Mouse (Mus musculus): Measurements from ENCODE around the gene Git2. TPM values are rescaled to one million over a fixed set of nuclear protein-coding genes. Genes with fewer than 3 reads are reported as not detected.

Gene Git2
- total RNA-seq, 1 experiment = 29.8 TPM

DNA sequence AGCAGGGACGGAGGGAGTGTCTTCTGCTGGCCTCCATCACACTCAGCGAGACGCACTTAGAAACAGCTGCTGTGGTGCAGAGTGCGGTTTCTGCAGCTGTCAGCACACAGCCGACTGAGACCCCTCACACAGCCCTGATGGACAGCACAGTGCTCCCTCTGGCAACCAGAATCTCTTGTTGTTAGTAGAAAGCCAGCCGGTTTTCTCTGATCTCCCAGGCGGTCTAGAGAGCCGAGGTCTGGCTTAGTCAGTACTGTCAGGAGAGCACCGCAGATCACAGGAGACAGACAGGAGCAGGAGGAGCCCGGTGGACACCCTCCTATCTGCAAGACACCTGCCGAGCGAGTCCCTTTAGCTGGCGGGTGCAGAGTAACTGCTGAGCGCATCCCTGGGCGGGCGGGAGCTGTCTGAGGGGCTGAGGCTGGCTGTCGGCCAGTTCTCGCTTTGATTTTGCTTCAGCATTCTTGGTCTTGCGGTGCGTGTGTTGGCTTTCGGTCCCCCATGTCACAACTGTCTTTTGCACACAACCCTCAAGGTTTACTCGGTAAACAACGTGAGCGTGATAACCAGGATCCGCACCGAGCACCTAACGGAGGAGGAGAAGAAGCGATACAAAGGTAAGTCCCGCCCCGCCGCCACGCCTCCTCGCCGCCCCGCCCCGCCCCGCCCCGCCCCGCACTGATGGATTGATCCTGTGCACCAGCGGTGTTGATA is 21.1 kb upstream of the Git2 start:
- H3K27ac ChIP-seq (ENCODE audit: insufficient read depth, low read depth, low read length, poor library complexity, severe bottlenecking) = no peak overlapping the region
- in situ Hi-C loops (cut with MboI; ENCODE audit: low sequenced_read_pairs in 2 of 2, unreplicated experiment in 2 of 2) = no loop called here
- peaks cover 14% of the 10 kb centered on the region for H3K36me3 ChIP-seq (ENCODE audit: control insufficient read depth, insufficient read depth, low read length, poor library complexity, severe bottlenecking)
- no peaks in the 10 kb centered on the region for H3K9me3 ChIP-seq (ENCODE audit: control insufficient read depth, insufficient read depth, low read depth, low read length)
- no peak for DNase-seq (ENCODE audit: low read depth, low spot score)
- H3K4me3 ChIP-seq (ENCODE audit: insufficient read depth in 1 of 2, low read depth in 1 of 2, low read length in 2 of 2, poor library complexity in 1 of 2, severe bottlenecking in 1 of 2) = peak overlapping the region; percentile 51 to 55
- no peak overlapping the region; the same call in 1 of the 2 replicates for H3K9ac ChIP-seq (ENCODE audit: insufficient read depth, low read depth, low read length, poor library complexity, severe bottlenecking)
- H3K4me1 ChIP-seq (ENCODE audit: control insufficient read depth in 2 of 2, insufficient read depth in 2 of 2, low read length in 2 of 2, poor library complexity in 1 of 2) = peaks cover 14 to 37% of the 10 kb centered on the region in 2 experiments
- TF ChIP-seq ZC3H11A (IDR thresholded peaks at IDR 0.05; ENCODE audit: borderline replicate concordance, low read depth, low read length) (no peak), ZNF384 (IDR thresholded peaks at IDR 0.05; ENCODE audit: low read depth, low read length) (no peak), HCFC1 (IDR thresholded peaks at IDR 0.05; ENCODE audit: borderline replicate concordance, insufficient read depth, low read length) (no peak), CHD2 (IDR thresholded peaks at IDR 0.05; ENCODE audit: low read depth, low read length) (no peak), MAFK (IDR thresholded peaks at IDR 0.05; ENCODE audit: insufficient read depth, low read depth, low read length) (no peak)

DNA sequence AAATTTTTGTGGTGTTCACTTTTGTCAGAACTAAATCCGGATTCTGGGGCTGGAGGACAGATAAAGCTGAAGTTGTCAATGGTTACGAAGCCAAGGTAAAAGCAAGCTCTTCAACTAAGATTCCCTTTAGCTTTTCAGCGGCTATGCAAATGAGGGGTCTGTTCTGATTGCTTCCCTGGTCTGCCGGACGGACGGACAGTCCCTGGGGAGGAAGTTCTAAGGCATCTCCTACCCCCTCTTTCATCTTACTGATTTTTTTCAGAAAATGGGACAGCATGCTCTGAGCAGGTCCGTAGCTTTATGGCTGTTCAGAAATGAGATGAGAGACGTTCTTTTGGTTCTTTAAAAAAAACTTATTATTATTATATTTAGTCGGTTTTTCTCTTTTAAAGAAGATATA is 20.3 kb upstream of the Git2 start:
- DNase-seq (ENCODE audit: low read depth, low spot score) = no peak
- Histone ChIP-seq H3K4me3 (ENCODE audit: insufficient read depth in 1 of 2, low read depth in 1 of 2, low read length in 2 of 2, poor library complexity in 1 of 2, severe bottlenecking in 1 of 2) (peak overlapping the region in 1 of 2 experiments; percentile 7; a peak in 1 of 4 replicates), H3K36me3 (ENCODE audit: control insufficient read depth, insufficient read depth, low read length, poor library complexity, severe bottlenecking) (peaks cover 20% of the 10 kb centered on the region), H3K4me1 (ENCODE audit: control insufficient read depth in 2 of 2, insufficient read depth in 2 of 2, low read length in 2 of 2, poor library complexity in 1 of 2) (peaks cover 12 to 35% of the 10 kb centered on the region in 2 experiments), H3K9me3 (ENCODE audit: control insufficient read depth, insufficient read depth, low read depth, low read length) (no peaks in the 10 kb centered on the region), H3K9ac (ENCODE audit: insufficient read depth, low read depth, low read length, poor library complexity, severe bottlenecking) (no peak overlapping the region), H3K27ac (ENCODE audit: insufficient read depth, low read depth, low read length, poor library complexity, severe bottlenecking) (no peak overlapping the region)
- in situ Hi-C loops (cut with MboI; ENCODE audit: low sequenced_read_pairs in 2 of 2, unreplicated experiment in 2 of 2) = no loop called here
- TF ChIP-seq HCFC1 (IDR thresholded peaks at IDR 0.05; ENCODE audit: borderline replicate concordance, insufficient read depth, low read length) = no peak
- TF ChIP-seq CHD2 (IDR thresholded peaks at IDR 0.05; ENCODE audit: low read depth, low read length) = no peak
- no peak for TF ChIP-seq ZC3H11A (IDR thresholded peaks at IDR 0.05; ENCODE audit: borderline replicate concordance, low read depth, low read length)
- TF ChIP-seq MAFK (IDR thresholded peaks at IDR 0.05; ENCODE audit: insufficient read depth, low read depth, low read length) = no peak
- TF ChIP-seq ZNF384 (IDR thresholded peaks at IDR 0.05; ENCODE audit: low read depth, low read length) = no peak

DNA sequence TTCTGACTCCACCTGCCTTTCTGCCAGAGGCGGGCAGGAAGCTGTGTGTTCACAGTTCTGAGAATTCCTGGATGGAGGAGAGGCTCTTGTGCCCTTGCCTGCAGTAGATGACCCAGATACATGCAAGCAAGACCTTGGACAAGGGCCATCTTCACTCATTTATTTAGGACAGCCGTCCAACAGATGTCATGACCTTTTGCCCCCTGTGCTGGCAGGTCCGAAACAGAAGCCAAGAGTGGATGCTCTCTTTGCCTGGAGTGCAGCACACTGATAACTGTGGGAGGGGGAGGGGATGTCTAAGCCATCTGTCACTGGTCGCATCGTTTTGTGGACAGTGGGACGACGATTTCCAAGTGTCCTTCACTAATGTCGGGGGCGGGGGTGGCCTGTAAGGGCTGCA is 19.9 kb upstream of the Git2 start:
- in situ Hi-C loops (cut with MboI; ENCODE audit: low sequenced_read_pairs in 2 of 2, unreplicated experiment in 2 of 2) = no loop called here
- no peak for DNase-seq (ENCODE audit: low read depth, low spot score)
- Histone ChIP-seq H3K4me3 (ENCODE audit: insufficient read depth in 1 of 2, low read depth in 1 of 2, low read length in 2 of 2, poor library complexity in 1 of 2, severe bottlenecking in 1 of 2) (peak overlapping the region in 1 of 2 experiments; percentile 7; a peak in 1 of 4 replicates), H3K36me3 (ENCODE audit: control insufficient read depth, insufficient read depth, low read length, poor library complexity, severe bottlenecking) (peaks cover 20% of the 10 kb centered on the region), H3K4me1 (ENCODE audit: control insufficient read depth in 2 of 2, insufficient read depth in 2 of 2, low read length in 2 of 2, poor library complexity in 1 of 2) (peaks cover 9 to 31% of the 10 kb centered on the region in 2 experiments; a peak in 3 of 4 replicates), H3K9ac (ENCODE audit: insufficient read depth, low read depth, low read length, poor library complexity, severe bottlenecking) (no peak overlapping the region), H3K9me3 (ENCODE audit: control insufficient read depth, insufficient read depth, low read depth, low read length) (no peaks in the 10 kb centered on the region), H3K27ac (ENCODE audit: insufficient read depth, low read depth, low read length, poor library complexity, severe bottlenecking) (no peak overlapping the region)
- no peak for TF ChIP-seq HCFC1 (IDR thresholded peaks at IDR 0.05; ENCODE audit: borderline replicate concordance, insufficient read depth, low read length)
- no peak for TF ChIP-seq ZC3H11A (IDR thresholded peaks at IDR 0.05; ENCODE audit: borderline replicate concordance, low read depth, low read length)
- TF ChIP-seq MAFK (IDR thresholded peaks at IDR 0.05; ENCODE audit: insufficient read depth, low read depth, low read length) = no peak
- TF ChIP-seq CHD2 (IDR thresholded peaks at IDR 0.05; ENCODE audit: low read depth, low read length) = no peak
- no peak for TF ChIP-seq ZNF384 (IDR thresholded peaks at IDR 0.05; ENCODE audit: low read depth, low read length)

GRCm38 (mm10) chr5:114794609-114795008 is 19.3 kb upstream of the Git2 start:
- no peak for DNase-seq (ENCODE audit: low read depth, low spot score)
- H3K9ac ChIP-seq (ENCODE audit: insufficient read depth, low read depth, low read length, poor library complexity, severe bottlenecking) = no peak overlapping the region
- peaks cover 20% of the 10 kb centered on the region for H3K36me3 ChIP-seq (ENCODE audit: control insufficient read depth, insufficient read depth, low read length, poor library complexity, severe bottlenecking)
- H3K9me3 ChIP-seq (ENCODE audit: control insufficient read depth, insufficient read depth, low read depth, low read length) = no peaks in the 10 kb centered on the region
- H3K4me3 ChIP-seq (ENCODE audit: insufficient read depth in 1 of 2, low read depth in 1 of 2, low read length in 2 of 2, poor library complexity in 1 of 2, severe bottlenecking in 1 of 2) = 0 out of 4 replicates have a peak overlapping the region, but pooled peaks of 1 of the 2 experiments have one; percentile 4
- TF ChIP-seq MAFK (IDR thresholded peaks at IDR 0.05; ENCODE audit: insufficient read depth, low read depth, low read length) (no peak), HCFC1 (IDR thresholded peaks at IDR 0.05; ENCODE audit: borderline replicate concordance, insufficient read depth, low read length) (no peak), ZC3H11A (IDR thresholded peaks at IDR 0.05; ENCODE audit: borderline replicate concordance, low read depth, low read length) (no peak), ZNF384 (IDR thresholded peaks at IDR 0.05; ENCODE audit: low read depth, low read length) (no peak), CHD2 (IDR thresholded peaks at IDR 0.05; ENCODE audit: low read depth, low read length) (no peak)
- H3K27ac ChIP-seq (ENCODE audit: insufficient read depth, low read depth, low read length, poor library complexity, severe bottlenecking) = no peak overlapping the region
- in situ Hi-C loops (cut with MboI; ENCODE audit: low sequenced_read_pairs in 2 of 2, unreplicated experiment in 2 of 2) = no loop called here
- H3K4me1 ChIP-seq (ENCODE audit: control insufficient read depth in 2 of 2, insufficient read depth in 2 of 2, low read length in 2 of 2, poor library complexity in 1 of 2) = peaks cover 7 to 28% of the 10 kb centered on the region in 2 experiments; a peak in 3 of 4 replicates

Data from ES-E14 (cell line).